Mouse (Mus musculus): Measurements from ENCODE around the gene Hbp1. TPM values are rescaled to one million over a fixed set of nuclear protein-coding genes. Genes with fewer than 3 reads are reported as not detected.

Hbp1 gene
- polyA plus RNA-seq, 1 experiment: 53.5 TPM

DNA sequence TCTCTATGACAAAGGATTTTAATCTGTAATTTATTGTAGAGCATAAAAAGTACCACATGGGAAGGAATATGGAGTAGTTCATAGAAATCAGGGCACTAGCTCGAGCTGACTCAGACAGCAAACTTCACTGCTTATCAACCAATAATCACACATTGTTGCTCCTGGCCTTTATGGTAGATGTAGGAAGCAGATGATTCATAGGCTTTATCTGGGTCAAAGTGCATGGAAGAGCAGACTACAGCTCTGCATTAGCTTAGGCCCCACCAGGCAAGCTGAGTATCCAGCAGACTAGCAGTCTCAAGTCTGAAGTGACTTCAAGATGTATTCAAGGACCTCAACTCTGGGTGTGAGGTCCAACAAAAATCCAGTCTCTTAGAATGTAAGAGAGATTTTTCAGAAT lies 67.6 kb downstream of the Hbp1 start:
- Histone ChIP-seq H3K36me3 (ENCODE audit: control insufficient read depth, insufficient read depth, low read length) (peaks cover 11% of the 10 kb centered on the region), H3K4me1 (ENCODE audit: control insufficient read depth, insufficient read depth, insufficient read length, low read length) (peaks cover 2% of the 10 kb centered on the region; the same call in 1 of the 2 replicates), H3K27me3 (ENCODE audit: control insufficient read depth, insufficient read depth, low read length) (no peaks in the 10 kb centered on the region), H3K27ac (ENCODE audit: insufficient read depth, low read depth, low read length) (no peak overlapping the region), H3K4me3 (ENCODE audit: low read depth, low read length) (no peak overlapping the region)
- TF ChIP-seq POLR2A (IDR thresholded peaks at IDR 0.05; ENCODE audit: low read depth, low read length): no peak
- TF ChIP-seq CTCF (IDR thresholded peaks at IDR 0.05; ENCODE audit: extremely low read depth, insufficient read length, insufficient replicate concordance, low read depth, low read length): no peak
- WGBS: 23% methylated on average over 1 of the region's 1 CpGs

DNA sequence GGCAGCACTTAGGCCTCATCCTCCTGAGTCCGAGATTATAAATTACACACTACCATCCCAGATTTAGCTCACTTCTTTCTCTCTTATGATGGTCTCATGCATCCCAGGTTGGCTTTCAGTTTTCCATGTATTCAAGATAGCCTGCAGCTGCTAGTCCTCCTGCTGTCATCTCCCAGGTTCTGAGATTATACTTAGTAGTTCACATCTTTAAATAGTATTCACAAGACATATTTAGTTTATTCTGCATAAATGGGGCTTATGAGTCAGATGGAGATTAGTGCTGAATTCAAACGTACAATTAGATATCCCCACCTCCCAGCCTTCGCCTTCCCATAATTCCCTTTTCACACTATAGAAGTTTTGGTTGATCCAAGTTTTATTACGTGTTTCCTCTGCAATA lies 73.6 kb downstream of the Hbp1 start:
- H3K27me3 ChIP-seq (ENCODE audit: control insufficient read depth, insufficient read depth, low read length): no peaks in the 10 kb centered on the region; the same call in 1 of the 2 replicates
- TF ChIP-seq CTCF (IDR thresholded peaks at IDR 0.05; ENCODE audit: extremely low read depth, insufficient read length, insufficient replicate concordance, low read depth, low read length) (no peak), POLR2A (IDR thresholded peaks at IDR 0.05; ENCODE audit: low read depth, low read length) (no peak)
- peaks cover 15% of the 10 kb centered on the region for H3K36me3 ChIP-seq (ENCODE audit: control insufficient read depth, insufficient read depth, low read length)
- no peak overlapping the region for H3K4me3 ChIP-seq (ENCODE audit: low read depth, low read length)
- no peak overlapping the region for H3K27ac ChIP-seq (ENCODE audit: insufficient read depth, low read depth, low read length)
- H3K4me1 ChIP-seq (ENCODE audit: control insufficient read depth, insufficient read depth, insufficient read length, low read length): no peaks in the 10 kb centered on the region
- WGBS: 88% methylated on average over 4 of the region's 4 CpGs

Other genes with a start within 250 kb of the Hbp1 start
- gene Gpr22, start 236.6 kb downstream of the Hbp1 start, polyA plus RNA-seq (2012; rRNA removed): 0.05 and 0.13 TPM in 2 replicates
- gene Prkar2b, start 110.8 kb upstream of the Hbp1 start, polyA plus RNA-seq (2012; rRNA removed): 1.4 and 2.2 TPM in 2 replicates